Mouse (Mus musculus) ES-E14 (cell line): ENCODE results near the gene Pla2g5. TPM values are rescaled to one million over a fixed set of nuclear protein-coding genes. Genes with fewer than 3 reads are reported as not detected.

Experiments
- DNase-seq: peaks from one replicate; pipeline ENCODE4 v3.0.0-alpha.2; 2013; ENCODE audit warnings: low read depth, low spot score
- H3K27ac ChIP-seq: 2 replicates; pipeline ENCODE4 v1.5.1; 2012; ENCODE audit warnings: low read depth, mild to moderate bottlenecking, low read length, moderate library complexity, mixed read lengths; ENCODE audit not compliant: poor library complexity, insufficient read depth, severe bottlenecking
- H3K36me3 ChIP-seq: 2 replicates; pipeline ENCODE4 v1.6.1; 2012; ENCODE audit warnings: mild to moderate bottlenecking, low read length, moderate library complexity, mixed read lengths; ENCODE audit not compliant: control insufficient read depth, poor library complexity, insufficient read depth, severe bottlenecking
- H3K4me1 ChIP-seq, 2 experiments: fragments of 150-350 bp in 1 of 2; sonication (generic) in 1 of 2; 2 replicates each; pipeline ENCODE4 v1.6.1; 2012; ENCODE audit warnings: low read length in 2 of 2, mild to moderate bottlenecking in 1 of 2, mixed read lengths in 1 of 2; ENCODE audit not compliant: control insufficient read depth in 2 of 2, insufficient read depth in 2 of 2, poor library complexity in 1 of 2
- H3K4me3 ChIP-seq, 2 experiments: fragments of 150-350 bp in 1 of 2; sonication (generic) in 1 of 2; 2 replicates each; pipeline ENCODE4 v1.5.1; 2012; ENCODE audit warnings: low read length in 2 of 2, low read depth in 1 of 2, mild to moderate bottlenecking in 1 of 2, mixed read lengths in 1 of 2; ENCODE audit not compliant: insufficient read depth in 1 of 2, poor library complexity in 1 of 2, severe bottlenecking in 1 of 2
- H3K9ac ChIP-seq: 2 replicates; pipeline ENCODE4 v1.6.1; 2012; ENCODE audit warnings: low read depth, mild to moderate bottlenecking, low read length, mixed read lengths; ENCODE audit not compliant: poor library complexity, insufficient read depth, severe bottlenecking
- H3K9me3 ChIP-seq: fragments of 150-350 bp; sonication (generic); 2 replicates; pipeline ENCODE4 v1.6.1; 2012; ENCODE audit warnings: low read depth, mild to moderate bottlenecking, low read length; ENCODE audit not compliant: control insufficient read depth, insufficient read depth
- CHD2 ChIP-seq: IDR thresholded peaks from 2 replicates; pipeline ENCODE4 v1.6.1; 2014; ENCODE audit warnings: mild to moderate bottlenecking, low read depth, low read length, inconsistent platforms
- HCFC1 ChIP-seq: IDR thresholded peaks from 2 replicates; pipeline ENCODE4 v1.6.1; 2012; ENCODE audit warnings: low read length, inconsistent platforms, borderline replicate concordance; ENCODE audit not compliant: insufficient read depth
- MAFK ChIP-seq: IDR thresholded peaks from 2 replicates; pipeline ENCODE4 v1.6.1; 2014; ENCODE audit warnings: mild to moderate bottlenecking, low read depth, low read length, inconsistent platforms; ENCODE audit not compliant: insufficient read depth
- ZC3H11A ChIP-seq: IDR thresholded peaks from 2 replicates; pipeline ENCODE4 v1.6.1; 2012; ENCODE audit warnings: low read depth, mild to moderate bottlenecking, inconsistent platforms, low read length, borderline replicate concordance
- ZNF384 ChIP-seq: IDR thresholded peaks from 2 replicates; pipeline ENCODE4 v1.6.1; 2012; ENCODE audit warnings: low read depth, low read length, inconsistent platforms
- in situ Hi-C, 2 experiments: fragments of 600-800 bp; cut with MboI; formaldehyde crosslinking; loops; one replicate each; pipeline ENCODE4 v1.15.1; 2025; ENCODE audit warnings: low sequenced_read_pairs in 2 of 2, inconsistent platforms in 1 of 2; ENCODE audit not compliant: unreplicated experiment in 2 of 2
- total RNA-seq: library from RNA; depleted of rRNA; stranded (reverse); fragments of 300-350 nt; gene quantifications from 2 replicates; pipeline ENCODE4 v1.2.3, GENCODE M21; 2012

Pla2g5 gene
- total RNA-seq, 1 experiment, result 3.7 TPM

DNA sequence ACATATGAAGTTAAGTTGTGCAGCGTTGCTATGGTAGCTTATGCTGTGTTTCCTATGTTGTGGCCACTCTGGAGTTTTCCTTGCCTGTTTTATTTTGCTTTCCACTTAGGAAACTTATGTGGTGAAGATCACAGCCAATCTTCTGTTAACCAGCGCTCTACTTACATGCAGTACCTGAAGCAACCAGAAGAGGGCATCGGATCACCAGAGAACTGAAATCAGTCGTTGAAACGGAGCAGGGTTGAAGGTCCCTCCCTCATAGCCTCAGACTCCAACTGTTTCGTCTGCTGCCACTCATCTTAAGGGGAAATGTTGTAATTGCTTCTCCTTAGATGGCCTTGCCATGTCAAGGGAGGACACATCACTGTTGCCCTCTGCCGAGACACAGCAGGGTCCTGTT, 3.1 kb upstream of the Pla2g5 start:
- H3K4me3 ChIP-seq, result no peak overlapping the region
- TF ChIP-seq HCFC1, result no peak
- 0 out of 2 replicates have a peak, but pooled peaks have one; percentile 23 for TF ChIP-seq ZC3H11A
- H3K4me1 ChIP-seq, result peaks cover 1 to 22% of the 10 kb centered on the region in 2 experiments; a peak in 2 of 4 replicates
- peak; percentile 71 for DNase-seq
- in situ Hi-C loops, result no loop called here
- no peak overlapping the region for H3K9ac ChIP-seq
- no peaks in the 10 kb centered on the region for H3K9me3 ChIP-seq
- H3K27ac ChIP-seq, result no peak overlapping the region
- no peaks in the 10 kb centered on the region for H3K36me3 ChIP-seq

DNA sequence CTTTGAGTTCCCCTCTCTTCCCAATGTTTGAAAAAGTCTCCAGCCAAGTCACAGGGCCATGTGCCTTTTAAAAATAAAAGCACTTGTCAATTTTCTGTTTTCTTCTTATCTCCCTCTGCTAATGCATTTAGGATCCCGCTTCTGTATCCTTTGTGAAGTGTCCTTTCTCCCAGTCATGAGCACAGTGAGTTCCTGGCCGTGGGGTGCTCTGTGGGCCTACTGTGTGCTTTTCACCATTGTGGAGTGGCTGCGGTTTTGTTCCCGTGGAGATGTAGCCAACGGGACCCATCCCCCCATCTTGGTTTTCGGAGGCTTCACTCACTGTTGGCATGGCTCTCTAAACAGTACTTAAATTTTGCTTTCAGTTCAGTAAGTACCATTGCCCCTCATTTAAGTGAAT, 2.7 kb upstream of the Pla2g5 start:
- DNase-seq, result no peak
- H3K4me3 ChIP-seq, result no peak overlapping the region
- in situ Hi-C loops, result no loop called here

DNA sequence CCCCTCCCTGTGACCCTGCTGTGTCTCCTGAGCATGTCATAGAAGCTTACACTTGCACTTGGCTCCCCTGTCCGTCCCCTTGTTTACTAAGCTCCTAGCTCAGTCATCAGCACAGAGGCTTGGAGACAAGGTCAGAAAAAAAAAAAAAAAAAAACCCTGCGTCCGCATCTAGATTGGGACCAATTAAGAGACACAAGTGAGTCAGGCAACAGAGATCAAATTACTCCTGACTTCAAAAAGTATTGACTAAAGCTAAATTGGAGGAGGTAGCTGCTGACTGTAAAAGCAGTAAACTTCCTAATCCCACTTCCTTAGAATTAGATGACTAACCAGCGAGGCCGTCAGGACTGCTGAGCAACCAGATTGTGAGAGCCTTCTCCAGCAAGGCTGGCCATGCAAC, 1.8 kb upstream of the Pla2g5 start:
- H3K36me3 ChIP-seq, result no peaks in the 10 kb centered on the region
- TF ChIP-seq ZNF384 (peak; percentile 61; the same call in 1 of the 2 replicates), MAFK (no peak), HCFC1 (no peak)
- no peak overlapping the region for H3K27ac ChIP-seq
- no peaks in the 10 kb centered on the region for H3K9me3 ChIP-seq
- no peak overlapping the region for H3K4me3 ChIP-seq
- peaks cover 1 to 26% of the 10 kb centered on the region in 2 experiments; a peak in 2 of 4 replicates for H3K4me1 ChIP-seq
- H3K9ac ChIP-seq, result no peak overlapping the region
- in situ Hi-C loops, result no loop called here
- no peak for DNase-seq

More for the DNA sequence above, 2.7 kb upstream of the Pla2g5 start:
- H3K4me1 ChIP-seq, result peaks cover 1 to 22% of the 10 kb centered on the region in 2 experiments; a peak in 2 of 4 replicates
- no peaks in the 10 kb centered on the region for H3K9me3 ChIP-seq
- no peaks in the 10 kb centered on the region for H3K36me3 ChIP-seq
- no peak overlapping the region for H3K27ac ChIP-seq
- H3K9ac ChIP-seq, result no peak overlapping the region
- no peak for TF ChIP-seq CHD2
- no peak for TF ChIP-seq ZC3H11A
- TF ChIP-seq ZNF384, result no peak

DNA sequence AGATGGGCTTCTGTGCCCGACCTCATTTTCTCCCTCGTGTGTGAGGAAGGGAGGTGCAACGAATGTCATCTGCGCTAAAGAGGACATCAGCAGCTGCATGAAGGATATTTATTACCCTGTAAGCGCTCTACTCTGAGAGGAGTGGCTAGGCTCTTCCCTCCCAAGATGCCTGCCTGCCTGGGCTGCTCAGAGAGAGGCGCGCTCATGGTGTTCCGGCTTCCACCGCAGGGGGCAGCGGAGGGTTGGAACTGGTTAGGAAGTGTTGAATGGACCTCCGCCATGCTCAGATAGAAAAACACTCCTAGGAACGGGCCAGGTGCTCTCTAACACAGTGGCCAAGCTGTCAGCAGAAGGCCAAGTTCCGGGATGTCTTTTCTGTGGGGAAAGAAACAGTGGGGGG, 3.6 kb downstream of the Pla2g5 start:
- H3K4me1 ChIP-seq, result peaks cover 0 to 20% of the 10 kb centered on the region in 2 experiments; a peak in 2 of 4 replicates
- no peaks in the 10 kb centered on the region for H3K36me3 ChIP-seq
- peak overlapping the region; percentile 55 to 72 for H3K4me3 ChIP-seq
- no peaks in the 10 kb centered on the region for H3K9me3 ChIP-seq
- peak; percentile 86 for DNase-seq
- in situ Hi-C loops, result loop anchor here in 1 of 2 experiments (10.0 kb wide), 2 partner anchors 115 to 415 kb away; no protein-coding TSS in a partner anchor
- no peak overlapping the region for H3K27ac ChIP-seq
- 0 out of 2 replicates have a peak, but pooled peaks have one; percentile 5 for TF ChIP-seq ZC3H11A
- TF ChIP-seq MAFK, result no peak
- peak overlapping the region; percentile 54; the same call in 1 of the 2 replicates for H3K9ac ChIP-seq

DNA sequence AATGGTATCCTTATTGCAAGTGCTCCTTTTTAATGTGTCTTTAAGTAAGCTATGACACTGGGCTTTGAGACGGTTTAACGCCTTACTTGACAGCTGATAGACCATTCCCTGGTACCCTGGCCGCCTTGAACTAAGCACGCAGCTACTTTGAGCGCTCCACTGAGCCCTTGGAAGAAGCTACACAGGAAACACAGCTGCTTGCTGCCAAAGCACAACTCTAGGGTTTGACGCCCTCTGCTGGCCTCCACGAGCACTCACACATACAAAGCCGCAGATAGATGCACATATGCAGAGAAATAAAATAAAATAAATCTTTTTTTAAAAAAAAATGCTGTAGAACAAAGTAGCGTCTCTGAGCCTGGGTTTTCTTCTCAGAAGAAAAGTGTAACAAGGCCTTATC, 4.0 kb downstream of the Pla2g5 start:
- in situ Hi-C loops, result loop anchor here in 1 of 2 experiments (10.0 kb wide), 2 partner anchors 114 to 414 kb away; no protein-coding TSS in a partner anchor
- Histone ChIP-seq H3K9me3 (no peaks in the 10 kb centered on the region), H3K4me3 (peak overlapping the region; percentile 55 to 72), H3K9ac (peak overlapping the region; percentile 54; the same call in 1 of the 2 replicates), H3K4me1 (peaks cover 0 to 18% of the 10 kb centered on the region in 2 experiments; a peak in 2 of 4 replicates), H3K36me3 (no peaks in the 10 kb centered on the region), H3K27ac (no peak overlapping the region)
- TF ChIP-seq ZC3H11A, result no peak
- TF ChIP-seq CHD2, result no peak
- no peak for TF ChIP-seq ZNF384
- TF ChIP-seq MAFK, result no peak
- no peak for TF ChIP-seq HCFC1
- DNase-seq, result peak; percentile 70
